Mouse (Mus musculus): ENCODE data around the gene Nckap5.

Nckap5 gene

DNA sequence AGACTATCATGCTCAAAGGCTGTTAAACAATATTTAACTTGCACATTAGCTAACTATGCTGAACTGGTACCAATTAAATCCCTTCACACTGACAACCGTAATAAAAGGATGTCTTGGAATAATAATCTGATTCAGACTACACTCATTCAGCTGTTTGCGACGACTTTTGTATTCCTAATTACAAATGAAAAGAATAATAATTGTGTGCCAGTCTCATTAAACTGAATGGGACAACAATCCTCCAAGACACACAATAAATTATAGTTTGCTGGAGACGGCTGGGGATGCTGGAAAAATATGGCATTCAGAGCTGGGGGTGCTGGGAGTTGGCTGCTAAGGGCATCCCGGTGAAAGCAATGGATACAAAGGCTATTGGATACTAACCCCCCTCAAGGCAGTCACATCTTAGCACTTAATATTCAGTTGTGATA is 818.9 kb downstream of the Nckap5 start:
- DNase-seq (ENCODE audit: low spot score): no peak

DNA sequence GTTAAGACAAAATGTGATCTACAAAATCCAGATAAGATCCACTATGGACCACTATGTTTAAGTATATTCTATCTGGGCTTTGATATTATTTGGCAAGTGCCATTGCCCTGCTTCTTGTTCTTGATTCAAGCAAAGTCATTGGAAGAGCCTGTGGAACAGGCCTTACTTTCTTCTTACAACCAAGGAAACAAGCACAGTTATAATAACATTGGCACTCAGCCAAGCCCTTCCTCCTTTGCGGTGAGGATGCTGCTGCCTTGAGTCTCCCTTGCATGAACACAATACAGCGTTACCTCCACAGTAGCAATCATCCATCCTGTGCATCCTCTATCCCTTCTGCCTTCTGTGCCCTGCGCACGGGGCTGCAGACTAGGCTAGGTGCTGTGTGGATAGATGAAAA is 823.0 kb downstream of the Nckap5 start:
- no peak for DNase-seq (ENCODE audit: low spot score)

DNA sequence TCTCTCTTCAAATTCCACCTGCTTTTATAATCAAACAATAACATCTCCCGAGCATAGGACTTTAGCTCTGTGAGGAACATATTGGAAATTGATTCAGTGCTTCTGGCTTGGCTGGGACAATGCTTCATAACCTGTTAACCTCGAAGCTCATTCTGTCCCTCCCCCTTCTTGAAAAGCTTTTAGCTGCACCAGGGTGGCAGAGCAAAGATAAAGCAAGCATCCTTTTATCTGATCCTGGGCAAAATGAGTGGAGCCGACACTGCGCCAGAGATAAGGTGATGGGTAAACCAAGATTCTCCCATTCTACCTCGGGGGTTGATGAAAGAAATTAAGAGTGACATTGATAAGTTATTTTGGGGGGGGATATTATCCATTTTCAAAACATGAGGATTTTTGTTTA is 824.9 kb downstream of the Nckap5 start:
- no peak for DNase-seq (ENCODE audit: low spot score)

DNA sequence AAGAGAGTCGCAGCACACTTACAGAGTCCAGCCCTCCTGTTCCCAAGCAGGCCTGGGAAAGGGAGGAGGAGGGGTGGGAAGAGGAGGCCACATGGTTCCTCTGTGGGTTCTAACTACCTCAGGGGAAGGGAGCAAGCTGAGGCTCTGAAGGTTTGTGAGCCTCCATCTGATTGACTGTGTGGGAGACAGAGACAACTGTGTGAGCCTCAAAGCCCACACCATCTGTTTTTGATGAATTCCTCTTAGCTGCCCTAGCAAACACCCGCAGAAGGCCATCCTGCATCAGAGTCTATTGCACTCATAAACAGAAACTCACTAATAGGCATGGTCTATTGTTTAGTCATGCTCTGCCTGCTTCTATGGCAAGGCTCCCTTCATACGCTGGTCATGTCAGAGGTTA is 834.1 kb downstream of the Nckap5 start:
- DNase-seq (ENCODE audit: low spot score): no peak

DNA sequence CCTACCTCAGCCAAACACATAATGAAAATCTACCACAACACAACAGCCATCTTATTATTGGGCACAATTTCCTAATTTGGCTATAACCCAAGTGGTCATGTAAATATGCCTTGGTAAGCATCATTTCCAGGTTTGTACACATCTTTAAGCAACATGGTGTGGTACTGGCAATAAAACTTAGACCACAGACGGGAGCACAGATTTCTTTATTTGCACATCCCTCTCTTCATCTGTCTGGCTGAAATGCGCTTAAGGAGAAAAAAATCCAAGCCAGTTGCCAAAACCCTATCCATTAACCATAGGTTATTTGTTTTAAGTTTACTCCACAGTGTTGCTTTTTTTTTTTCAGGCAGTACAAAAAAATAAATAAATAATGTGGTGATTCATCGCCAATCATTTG is 842.8 kb downstream of the Nckap5 start:
- no peak for DNase-seq (ENCODE audit: low spot score)

DNA sequence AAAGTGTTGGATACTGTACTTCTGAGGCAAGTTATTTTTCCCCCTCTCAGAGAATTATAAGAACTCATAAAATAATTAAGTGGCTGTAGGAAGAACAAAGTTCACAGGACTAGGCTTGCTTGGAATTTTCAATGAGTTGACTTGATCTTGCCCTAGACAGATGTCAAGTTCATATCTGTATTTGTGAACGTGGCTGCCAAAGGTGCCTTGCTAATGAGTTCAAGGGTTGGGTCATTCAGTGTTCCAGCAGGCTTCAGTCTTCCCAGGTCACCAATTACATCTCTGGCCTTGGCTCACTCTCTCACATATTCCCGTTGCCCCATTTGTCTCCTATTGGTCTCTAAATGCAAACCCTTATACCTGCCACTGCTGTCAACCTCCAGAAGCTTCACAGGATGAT is 846.0 kb downstream of the Nckap5 start:
- DNase-seq (ENCODE audit: low spot score): no peak

DNA sequence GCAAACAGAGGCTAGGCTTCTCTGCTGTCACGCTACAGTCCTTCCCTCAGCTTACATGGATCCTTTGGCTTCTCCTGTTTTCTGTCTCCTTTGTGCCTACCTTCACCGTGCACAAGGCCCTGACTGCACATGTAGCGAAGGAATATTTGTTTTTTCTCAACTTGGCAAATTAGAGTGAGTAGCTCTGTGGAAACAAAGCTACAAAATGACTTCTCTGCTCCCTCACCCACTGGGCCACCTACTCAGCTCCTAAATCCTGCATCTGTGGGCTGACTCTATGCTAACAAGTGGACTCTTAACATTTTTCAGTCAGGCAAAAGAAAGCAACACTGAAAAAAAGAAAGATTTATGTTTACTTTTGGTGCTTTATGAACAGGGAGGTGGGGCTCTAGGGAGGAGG is 856.0 kb downstream of the Nckap5 start:
- no peak for DNase-seq (ENCODE audit: low spot score)

DNA sequence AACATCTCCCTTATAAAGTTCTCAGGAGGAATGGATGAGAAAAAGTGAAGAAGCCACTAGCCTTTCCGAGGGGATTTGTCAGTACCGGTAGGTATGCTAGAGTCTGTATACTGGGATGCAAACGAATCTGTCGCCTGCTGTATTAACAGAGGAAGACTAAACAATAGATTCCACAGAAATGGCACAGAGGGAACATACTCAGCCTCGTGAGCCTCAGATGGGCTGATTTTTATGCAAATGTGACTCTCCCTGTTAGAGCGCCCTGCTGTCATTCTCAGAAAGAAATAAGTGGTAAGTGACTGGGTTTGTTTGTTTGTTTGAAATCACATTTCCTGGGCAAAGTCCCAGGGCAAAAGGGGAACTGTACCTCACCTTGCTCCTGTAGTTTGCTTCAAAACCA is 858.7 kb downstream of the Nckap5 start:
- DNase-seq (ENCODE audit: low spot score): no peak

DNA sequence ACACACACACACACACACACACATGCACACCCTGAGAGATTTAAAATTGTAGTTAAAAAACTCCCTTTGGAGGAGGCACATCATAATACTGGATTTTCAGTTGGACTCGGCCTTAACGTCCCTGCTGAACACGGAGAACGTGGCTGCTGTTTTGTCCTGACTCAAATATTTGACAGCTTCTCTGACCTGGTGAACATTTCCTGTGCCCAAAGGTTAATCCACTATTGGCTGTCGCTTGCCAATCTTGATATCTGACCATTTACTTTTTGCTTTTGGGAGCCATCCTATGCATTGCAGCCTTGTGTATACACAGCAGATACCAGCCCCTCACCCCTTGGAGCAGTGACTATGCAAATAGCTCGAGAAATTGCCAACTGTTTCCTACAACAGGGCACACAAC is 862.9 kb downstream of the Nckap5 start:
- DNase-seq (ENCODE audit: low spot score): no peak

DNA sequence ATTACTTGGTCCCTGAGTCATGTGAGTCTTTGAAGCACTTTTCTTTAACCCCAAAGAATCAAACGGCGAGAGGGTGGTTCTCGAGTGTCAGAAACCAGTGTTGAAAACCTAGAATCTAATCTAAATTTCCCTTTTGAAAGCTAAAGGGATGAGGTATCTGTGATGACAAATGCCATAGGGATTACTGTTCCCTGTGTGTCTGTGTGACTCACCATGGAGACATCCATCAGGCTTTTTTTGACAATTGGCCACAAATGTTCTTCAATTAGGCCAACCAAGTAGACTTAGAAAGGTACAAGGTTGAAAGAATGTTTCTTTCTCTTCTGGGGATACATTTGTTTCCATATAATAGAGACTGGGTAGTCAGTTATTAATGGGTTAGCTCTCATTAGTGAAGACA is 879.6 kb downstream of the Nckap5 start:
- DNase-seq (ENCODE audit: low spot score): no peak

DNA sequence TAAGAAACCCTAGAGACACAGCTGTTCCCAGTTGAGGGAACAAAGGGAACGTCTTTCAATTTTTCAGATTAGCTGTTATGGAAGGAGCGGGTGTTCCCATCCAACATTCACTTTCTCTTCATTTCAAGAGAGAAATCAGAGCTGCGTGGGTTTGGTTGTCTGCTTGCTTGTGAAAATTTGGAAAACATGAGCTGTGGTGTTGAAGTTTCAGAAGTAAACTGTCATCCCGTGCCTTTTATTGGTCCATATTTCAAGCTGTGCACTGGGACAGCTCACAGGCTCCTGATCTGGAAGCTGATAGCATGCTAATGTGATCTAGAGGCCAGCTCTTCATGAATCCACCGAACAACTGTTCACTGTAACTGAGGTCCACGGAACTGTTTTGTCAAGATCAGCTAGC is 881.5 kb downstream of the Nckap5 start:
- DNase-seq (ENCODE audit: low spot score): no peak

DNA sequence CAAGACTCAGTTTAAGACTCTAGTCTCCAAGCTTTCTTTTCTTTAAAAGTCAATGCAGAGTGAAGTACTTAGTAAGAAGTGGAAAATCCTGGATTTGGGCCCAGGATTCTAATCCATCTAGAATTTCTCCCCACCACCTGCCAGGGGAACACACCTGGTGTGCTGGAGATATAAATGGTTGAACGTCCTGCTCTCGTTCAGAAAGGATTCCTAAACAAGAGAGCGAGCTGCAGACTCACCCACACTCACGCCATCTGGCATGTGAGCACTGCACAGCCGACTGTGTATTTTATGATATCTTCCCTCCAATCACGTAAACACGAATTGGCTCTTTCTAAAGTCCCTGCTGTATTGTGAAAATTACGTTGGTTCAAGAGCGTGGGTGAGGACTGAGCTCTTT is 885.5 kb downstream of the Nckap5 start:
- no peak for DNase-seq (ENCODE audit: low spot score)

DNA sequence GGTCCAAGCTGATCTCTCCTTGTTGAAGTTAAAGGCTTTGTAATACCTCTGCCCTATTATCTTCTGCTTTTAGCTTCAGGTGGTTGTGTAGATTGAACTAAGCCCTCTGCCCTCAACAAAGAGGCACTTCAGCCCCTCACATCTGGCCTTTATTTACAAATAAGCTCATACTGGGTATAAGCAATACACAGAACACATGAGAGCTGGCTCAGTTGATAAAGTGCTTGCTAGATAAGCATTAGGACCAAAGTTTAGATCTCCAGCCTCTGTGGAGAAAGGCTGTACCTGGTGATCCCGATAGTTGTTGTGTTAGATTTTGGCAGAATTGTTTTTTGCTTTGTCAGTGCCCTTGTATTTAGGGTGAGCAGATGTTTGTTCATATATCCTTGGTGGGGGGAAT is 887.3 kb downstream of the Nckap5 start:
- DNase-seq (ENCODE audit: low spot score): no peak

DNA sequence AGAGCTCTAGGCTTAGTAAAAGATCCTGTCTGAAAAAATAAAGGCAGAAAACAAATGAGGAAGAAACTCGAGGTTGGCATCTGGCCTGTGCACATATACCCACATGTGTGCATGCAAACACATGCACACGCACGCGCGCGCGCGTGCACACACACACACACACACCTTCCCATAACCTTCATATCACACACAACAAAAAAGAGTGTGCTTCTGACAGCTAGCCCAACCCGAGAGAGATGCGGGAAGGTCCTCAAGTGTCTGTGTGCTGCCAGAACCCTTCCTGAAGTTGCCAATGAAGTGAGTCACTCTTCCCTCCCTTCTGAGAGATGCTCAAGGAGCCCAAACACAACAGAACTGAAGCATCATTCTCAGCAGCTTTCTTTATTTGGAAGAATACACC is 905.1 kb downstream of the Nckap5 start:
- DNase-seq (ENCODE audit: low spot score): no peak

DNA sequence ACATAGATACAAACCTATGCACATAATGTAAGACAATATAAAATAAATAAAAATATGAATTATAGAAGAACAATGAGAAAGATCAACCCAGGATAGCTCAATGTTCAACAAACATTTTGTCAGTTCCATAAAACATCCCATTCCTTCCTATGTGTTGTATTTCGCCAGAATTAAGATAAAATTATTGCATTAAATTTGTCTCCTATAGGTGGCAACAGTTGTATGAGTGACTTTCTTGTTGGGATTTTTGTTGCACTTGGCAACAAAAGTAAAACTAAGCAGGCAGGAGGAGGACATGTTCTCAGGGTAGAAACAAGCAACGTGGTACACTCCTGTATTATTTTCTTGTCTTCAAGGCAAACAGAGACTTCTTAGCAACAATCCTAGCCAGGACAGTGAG is 907.5 kb downstream of the Nckap5 start:
- DNase-seq (ENCODE audit: low spot score): no peak

DNA sequence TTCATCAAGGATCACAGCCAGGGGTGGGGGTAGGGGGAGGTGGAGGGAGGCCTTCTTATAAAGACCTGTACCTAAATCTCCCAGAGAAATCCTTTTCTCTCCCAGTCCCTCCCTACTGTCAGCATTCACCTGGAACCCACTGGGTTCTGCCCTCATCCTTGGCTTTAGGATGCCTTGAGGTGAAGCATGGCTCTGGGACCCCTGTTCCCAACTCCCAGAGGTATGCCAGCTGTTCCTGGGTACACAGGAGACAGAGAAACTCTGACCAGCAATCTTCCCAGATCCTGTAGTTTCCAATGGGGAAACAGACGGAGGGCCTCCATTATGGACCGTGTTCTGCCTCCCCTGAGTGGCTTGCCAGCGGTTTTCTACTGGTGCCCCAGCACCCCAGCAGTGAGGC is 909.9 kb downstream of the Nckap5 start:
- no peak for DNase-seq (ENCODE audit: low spot score)

DNA sequence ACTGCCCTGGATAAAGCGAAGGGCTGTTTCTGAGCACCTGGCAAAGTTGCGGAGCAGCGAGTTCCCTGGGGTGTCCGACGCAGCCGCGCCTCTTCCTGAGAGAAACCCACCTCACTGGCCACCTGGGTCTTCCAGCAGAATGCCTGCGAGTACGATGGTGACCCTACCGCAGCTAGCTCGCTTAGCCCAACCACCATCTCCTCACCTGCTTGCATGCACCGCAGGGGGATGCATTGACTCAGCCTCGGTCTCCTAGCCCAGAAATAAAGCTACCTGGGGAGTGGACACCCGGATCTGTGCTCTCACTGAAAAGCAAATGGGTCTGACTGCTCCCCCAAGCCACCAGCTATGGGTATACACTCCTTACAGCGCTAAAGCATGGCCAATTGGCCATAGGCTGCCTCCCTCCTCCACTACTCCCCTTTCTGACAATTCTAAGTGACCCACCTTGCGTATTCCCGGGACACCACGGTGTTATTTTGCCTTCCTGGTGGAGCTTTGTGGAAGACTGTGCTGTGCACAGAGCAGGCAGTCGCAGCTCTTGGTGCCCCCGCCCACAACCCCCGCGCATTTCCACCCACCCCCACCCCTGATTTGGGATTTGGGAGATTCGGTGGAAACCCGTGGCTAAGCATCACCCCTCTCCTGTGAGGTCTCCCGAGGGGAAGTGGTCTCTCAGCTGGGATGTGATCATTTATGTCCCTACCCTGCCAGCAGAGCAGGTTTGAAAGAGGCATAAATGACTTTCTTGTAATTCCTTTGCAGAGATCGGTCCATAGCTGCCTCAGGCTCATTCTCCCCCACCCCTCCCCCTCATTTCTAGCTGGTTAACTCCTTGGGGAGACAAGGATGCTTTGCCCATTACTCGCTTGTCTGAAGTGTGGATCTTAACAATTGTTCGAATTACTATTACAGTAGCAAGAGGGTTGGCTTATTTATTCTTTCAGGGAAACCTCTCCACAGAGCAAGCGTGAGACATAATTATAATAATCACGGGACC is 917.7 kb downstream of the Nckap5 start, which contains the start of gene Lypd1:
Gene Lypd1 (minus strand): TSS at position 501 of the 1,000 bp plus-strand sequence.
- DNase-seq (ENCODE audit: low spot score): no peak

DNA sequence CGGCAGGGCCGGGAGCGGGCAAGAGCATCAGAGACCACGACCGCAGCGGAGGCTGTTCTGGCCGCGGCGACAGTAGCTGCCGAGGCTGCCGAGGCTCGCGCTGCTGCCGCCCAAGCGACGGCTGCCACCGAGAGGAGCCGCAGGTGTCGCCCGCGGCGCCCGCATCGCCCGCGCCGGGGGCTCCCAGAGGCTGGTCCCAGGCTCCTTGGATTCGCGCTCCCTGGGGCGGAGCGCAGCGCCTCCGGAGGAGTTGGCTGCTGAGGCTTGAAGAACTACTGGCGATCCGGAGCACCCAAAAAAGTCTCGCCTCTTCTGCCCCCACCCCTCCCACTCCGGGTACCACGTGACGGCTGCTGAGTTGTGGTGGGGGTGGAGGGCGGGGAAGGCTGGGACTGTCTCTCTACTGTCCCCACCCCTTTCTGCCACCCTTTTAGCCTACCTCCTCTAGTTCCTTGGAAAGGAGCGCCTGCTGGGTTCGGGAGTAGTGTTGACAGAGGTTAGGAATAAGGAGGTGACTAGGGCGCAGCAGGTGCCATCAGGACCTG is 918.6 kb downstream of the Nckap5 start:
- no peak for DNase-seq (ENCODE audit: low spot score)

DNA sequence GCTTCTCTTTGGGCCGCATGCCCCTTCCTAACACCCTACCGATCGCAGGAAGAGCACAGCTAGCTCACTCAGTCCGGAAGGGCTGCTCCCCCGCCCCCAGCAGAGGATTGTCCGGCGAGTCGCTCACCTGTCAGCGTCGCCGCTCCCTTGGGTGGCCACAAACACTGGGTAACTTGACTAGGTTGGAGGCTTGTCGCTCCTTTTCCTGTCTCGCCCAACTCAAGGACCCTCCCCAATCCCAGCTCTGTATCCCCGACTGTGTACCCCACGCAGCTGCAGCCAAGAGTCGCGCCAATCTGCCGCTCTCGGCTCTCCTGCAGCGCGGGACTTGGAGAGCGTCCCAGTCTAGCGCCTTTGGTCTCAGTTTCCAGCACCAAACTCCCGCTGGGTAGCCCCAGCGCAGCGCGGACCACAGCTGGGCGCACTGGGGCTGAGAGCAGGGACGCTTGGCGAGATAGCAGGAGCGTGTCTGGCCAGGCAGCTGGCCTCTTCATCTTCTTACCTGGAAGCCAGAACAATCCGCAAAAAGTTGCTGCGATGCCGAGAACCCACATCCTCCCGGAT is 919.2 kb downstream of the Nckap5 start:
- DNase-seq (ENCODE audit: low spot score): no peak

DNA sequence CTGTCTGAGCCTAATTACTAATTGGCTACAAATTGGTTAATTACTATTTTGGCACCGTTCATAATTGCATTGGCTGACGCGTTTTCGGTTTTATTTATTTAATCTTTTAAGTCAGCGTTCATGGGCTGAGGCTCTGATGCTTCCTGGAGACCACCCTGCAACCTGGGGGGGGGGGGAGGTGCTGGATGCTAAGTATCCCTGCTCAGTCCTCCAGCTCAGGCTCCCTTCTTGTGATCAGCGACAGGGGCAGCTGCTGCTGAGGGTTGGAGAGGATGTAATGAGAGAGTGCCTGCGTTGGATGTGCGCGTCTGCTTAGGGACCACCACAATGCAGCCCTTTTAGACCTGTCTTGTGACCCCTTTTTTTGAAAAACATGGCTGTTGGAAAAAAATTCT is 919.7 kb downstream of the Nckap5 start:
- no peak for DNase-seq (ENCODE audit: low spot score)

DNA sequence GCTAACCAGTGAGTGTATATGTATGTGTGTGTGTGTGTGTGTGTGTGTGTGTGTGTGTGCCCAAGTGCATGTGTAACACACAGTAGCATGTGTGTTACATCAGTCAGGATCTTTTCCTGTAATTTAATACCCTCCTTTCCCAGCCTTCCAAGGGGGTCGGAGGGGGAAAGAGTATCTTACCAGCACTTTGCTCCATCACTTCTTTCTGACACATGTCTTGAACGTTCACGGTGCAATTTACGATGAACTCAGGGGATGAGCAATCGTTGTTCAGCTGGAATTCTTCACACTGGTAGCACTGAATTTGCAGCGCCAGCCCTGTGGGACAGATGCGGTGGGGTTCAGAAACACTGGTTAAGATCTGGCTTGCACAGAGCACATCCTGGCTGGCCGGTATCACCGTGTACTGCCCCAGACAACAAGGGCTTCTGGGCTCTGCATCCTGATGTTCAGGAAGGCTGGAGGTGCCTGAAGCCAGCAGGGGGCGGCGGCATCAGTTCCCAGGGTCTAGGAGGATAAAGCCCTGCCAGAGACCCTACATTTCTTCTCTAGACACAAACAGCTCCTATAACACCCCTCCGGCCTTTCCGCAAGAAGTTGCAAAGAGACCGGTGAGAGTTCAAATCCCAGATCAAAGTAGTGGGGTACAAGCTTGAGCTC is 920.3 kb downstream of the Nckap5 start:
- DNase-seq (ENCODE audit: low spot score): no peak

DNA sequence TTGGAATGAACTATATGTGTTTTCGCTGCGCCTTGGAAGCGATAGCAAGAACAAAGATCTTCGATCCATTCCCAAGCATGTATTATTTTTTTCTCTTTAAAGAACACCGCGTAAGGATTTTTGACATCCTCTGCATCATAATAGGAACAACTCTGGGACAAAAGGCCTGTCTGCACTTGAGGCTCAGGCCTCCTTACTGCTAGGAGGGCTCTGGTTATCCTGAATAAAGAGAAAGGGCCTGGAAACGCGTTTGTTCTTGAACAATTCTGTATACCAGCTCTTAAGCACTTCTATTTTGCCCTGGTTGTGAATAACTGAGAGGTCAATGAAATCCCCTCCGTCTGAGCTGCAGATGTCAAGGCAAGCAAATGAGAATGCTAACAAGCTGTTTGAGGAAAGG is 937.4 kb downstream of the Nckap5 start:
- no peak for DNase-seq (ENCODE audit: low spot score)

DNA sequence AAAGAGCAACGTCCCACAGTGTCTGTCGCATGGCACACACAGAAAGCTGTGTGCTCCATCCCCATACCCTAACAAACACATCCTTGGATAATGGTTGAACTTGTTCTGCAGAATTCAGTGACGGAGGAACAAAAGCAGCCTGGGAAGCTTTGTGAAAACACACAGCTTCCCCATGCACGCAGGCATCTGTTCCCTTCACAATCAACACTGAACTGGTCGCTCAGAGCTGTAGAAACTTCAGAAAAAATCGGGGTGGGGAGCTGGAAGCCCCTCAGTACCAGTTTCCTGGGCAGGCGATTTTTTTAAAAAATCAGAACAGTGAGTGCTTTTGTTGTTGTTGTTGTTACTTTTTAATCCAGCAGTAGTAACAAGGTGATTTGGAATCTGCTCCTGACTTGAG is 960.5 kb downstream of the Nckap5 start:
- DNase-seq (ENCODE audit: low spot score): no peak
